Mouse (Mus musculus) G1E (cell line): ENCODE measurements at regions not wholly inside any gene's neighbourhood (a gene's known extent, or its start where the extent isn't known, plus 50 kb on each side); places are given as distances from the start of the nearest gene placed in this dataset.

Experiments used
- CTCF ChIP-seq: IDR thresholded peaks from 2 replicates; pipeline ENCODE4 v1.5.1; 2012; ENCODE audit warnings: low read depth, low read length, inconsistent platforms, mixed read lengths
- GATA1 ChIP-seq: IDR thresholded peaks from 2 replicates; pipeline ENCODE4 v1.6.1; 2012; ENCODE audit warnings: borderline replicate concordance, low read length, inconsistent platforms, mixed read lengths
- TAL1 ChIP-seq: conservative IDR thresholded peaks from 2 replicates; pipeline ENCODE4 v1.6.1; 2012; ENCODE audit warnings: low read depth, low read length, inconsistent platforms, mixed read lengths

DNA sequence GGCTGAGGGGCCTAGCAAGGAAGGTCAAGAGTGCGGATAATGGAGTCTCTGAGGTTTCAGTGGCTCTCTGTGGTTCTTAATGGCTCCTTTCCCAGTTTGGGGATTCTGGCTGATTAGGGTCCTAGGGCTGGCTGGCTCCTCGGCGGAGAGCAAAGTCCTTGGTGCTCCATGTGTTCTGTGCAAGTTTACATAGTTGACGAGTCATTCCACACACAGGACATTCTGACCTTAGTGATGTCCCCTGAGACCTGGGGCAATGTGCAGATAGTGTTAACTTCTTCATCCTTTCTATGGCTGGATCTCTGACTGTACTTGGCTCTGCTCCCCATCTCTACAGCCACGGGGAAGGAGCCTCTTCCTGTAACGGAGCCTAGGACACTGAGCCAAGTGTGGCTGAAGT lies 65.0 kb upstream of the Id2 start:
- no peak for TF ChIP-seq CTCF
- TF ChIP-seq GATA1 = no peak
- TF ChIP-seq TAL1 = no peak
